Mouse (Mus musculus) layer of hippocampus, postnatal 10 days (tissue): ENCODE data around the gene Clic3. TPM values are rescaled to one million over a fixed set of nuclear protein-coding genes. Genes with fewer than 3 reads are reported as not detected.

Experiments used
- DNase-seq, 2 experiments: peaks; one replicate each; pipeline ENCODE4 v3.0.0; 2021; ENCODE audit warnings: low spot score in 2 of 2
- microRNA-seq, 2 experiments: library from miRNA; unstranded; fragments of <30 nt; microRNA quantifications; one replicate each; pipeline ENCODE4 v1.2.0; 2021
- total RNA-seq, 2 experiments: library from RNA; stranded (reverse); gene quantifications; 2 replicates each; pipeline ENCODE4 v1.2.3; 2021

Gene Clic3
- total RNA-seq, 2 experiments from 2014 or later: 0.60 TPM; not detected in 1

DNA sequence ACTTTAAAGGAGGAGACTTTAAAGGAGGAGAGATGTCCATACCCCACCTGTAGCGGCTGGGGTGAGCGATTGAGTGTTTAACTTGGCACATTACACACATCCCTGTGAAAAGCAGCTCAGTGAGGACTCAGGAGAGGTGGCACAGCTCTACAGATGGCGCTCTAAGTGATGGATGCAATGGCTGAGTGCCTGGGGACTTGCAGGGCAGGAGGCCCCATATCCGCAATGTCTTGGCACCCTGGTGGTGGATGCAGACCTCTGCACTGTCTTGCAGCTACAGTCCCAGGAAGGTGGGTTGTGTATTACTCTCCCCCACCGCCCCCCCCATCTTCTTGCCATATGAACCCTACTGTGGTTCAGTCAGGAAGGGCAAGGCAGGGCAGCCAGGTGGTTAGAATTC, 50.3 kb downstream of the Clic3 start:
- no peak for DNase-seq

Small RNA genes within 50 kb of the gene (microRNA-seq; reads per million reads assigned to microRNA genes)
- gene Mir3087: 4.5 to 5.8 reads per million in 2 experiments

Other genes starting within 250 kb of the Clic3 start
- gene Nelfb, start 245.3 kb upstream of the Clic3 start, total RNA-seq: 10 to 100 TPM; 50.6 to 59.3 TPM
- not detected for gene Stpg3, start 242.2 kb upstream of the Clic3 start, total RNA-seq
- gene Fam166a, start 238.1 kb upstream of the Clic3 start, total RNA-seq: not detected
- 100 to 1,000 TPM; 394 to 449 TPM for gene Tubb4b, start 232.1 kb upstream of the Clic3 start, total RNA-seq
- gene Slc34a3, start 222.5 kb upstream of the Clic3 start, total RNA-seq: not detected
- not detected for gene Rnf224, start 220.1 kb upstream of the Clic3 start, total RNA-seq
- gene Rnf208, start 214.6 kb upstream of the Clic3 start, total RNA-seq: 100 to 1,000 TPM; 212 to 216 TPM
- gene Cysrt1, start 214.4 kb upstream of the Clic3 start, total RNA-seq: not detected
- gene AL732309.1, start 210.0 kb upstream of the Clic3 start, total RNA-seq: 1 to 10 TPM in 1 of 2 experiments, under 1 TPM in 1; 0.45 to 4.0 TPM
- gene Tmem203, start 201.4 kb upstream of the Clic3 start, total RNA-seq: 10 to 100 TPM; 35.6 to 39.1 TPM
- 10 to 100 TPM; 13.9 to 14.0 TPM for gene Tprn, start 194.2 kb upstream of the Clic3 start, total RNA-seq
- 10 to 100 TPM; 77.2 to 83.4 TPM for gene Ssna1, start 184.4 kb upstream of the Clic3 start, total RNA-seq
- 10 to 100 TPM; 82.8 to 85.3 TPM for gene Anapc2, start 184.4 kb upstream of the Clic3 start, total RNA-seq
- not detected for gene Tmem210, start 168.7 kb upstream of the Clic3 start, total RNA-seq
- not detected for gene Lrrc26, start 166.9 kb upstream of the Clic3 start, total RNA-seq
- gene Grin1, start 137.7 kb upstream of the Clic3 start, total RNA-seq: 100 to 1,000 TPM; 345 to 348 TPM
- 10 to 100 TPM; 51.3 to 59.8 TPM for gene Man1b1, start 124.5 kb upstream of the Clic3 start, total RNA-seq
- 10 to 100 TPM; 21.2 to 28.0 TPM for gene Dpp7, start 100.5 kb upstream of the Clic3 start, total RNA-seq
- gene Uap1l1, start 91.2 kb upstream of the Clic3 start, total RNA-seq: 10 to 100 TPM; 11.2 to 11.5 TPM
- 10 to 100 TPM; 16.0 to 18.3 TPM for gene Sapcd2, start 84.5 kb upstream of the Clic3 start, total RNA-seq
- 10 to 100 TPM; 26.1 to 26.6 TPM for gene Entpd2, start 61.0 kb upstream of the Clic3 start, total RNA-seq
- gene Npdc1, start 57.5 kb upstream of the Clic3 start, total RNA-seq: 100 to 1,000 TPM; 416 to 446 TPM
- gene Fut7, start 33.6 kb upstream of the Clic3 start, total RNA-seq: under 1 TPM; 0.33 to 0.78 TPM
- 100 to 1,000 TPM; 107 to 118 TPM for gene Abca2, start 28.1 kb upstream of the Clic3 start, total RNA-seq
- 10 to 100 TPM; 56.1 to 68.6 TPM for gene Paxx, start 4.3 kb downstream of the Clic3 start, total RNA-seq
- gene Ptgds, start 13.2 kb downstream of the Clic3 start, total RNA-seq: 100 to 1,000 TPM; 257 to 743 TPM
- gene Lcn12, start 37.1 kb downstream of the Clic3 start, total RNA-seq: not detected
- gene Fbxw5, start 43.9 kb downstream of the Clic3 start, total RNA-seq: 100 to 1,000 TPM; 132 to 140 TPM
- 1 to 10 TPM; 1.5 to 1.9 TPM for gene C8g, start 44.9 kb downstream of the Clic3 start, total RNA-seq
- 10 to 100 TPM in 1 of 2 experiments, 1 to 10 TPM in 1; 9.0 to 10.5 TPM for gene Traf2, start 90.1 kb downstream of the Clic3 start, total RNA-seq
- gene Edf1, start 101.0 kb downstream of the Clic3 start, total RNA-seq: 100 to 1,000 TPM; 232 to 242 TPM
- gene Mamdc4, start 118.0 kb downstream of the Clic3 start, total RNA-seq: 1 to 10 TPM; 1.0 to 5.4 TPM
- gene Phpt1, start 118.4 kb downstream of the Clic3 start, total RNA-seq: 10 to 100 TPM; 94.5 to 99.8 TPM
- 10 to 100 TPM; 82.7 to 84.8 TPM for gene Ajm1, start 124.9 kb downstream of the Clic3 start, total RNA-seq
- gene Rabl6, start 151.7 kb downstream of the Clic3 start, total RNA-seq: 10 to 100 TPM; 84.7 to 96.9 TPM
- gene Ccdc183, start 160.8 kb downstream of the Clic3 start, total RNA-seq: not detected
- 10 to 100 TPM; 19.9 to 21.1 TPM for gene Tmem141, start 165.2 kb downstream of the Clic3 start, total RNA-seq
- gene Fcna, start 171.2 kb downstream of the Clic3 start, total RNA-seq: 1 to 10 TPM; 1.1 to 1.4 TPM
- gene Lcn8, start 196.3 kb downstream of the Clic3 start, total RNA-seq: not detected
- gene Lcn5, start 201.1 kb downstream of the Clic3 start, total RNA-seq: not detected
- not detected for gene Lcn6, start 219.9 kb downstream of the Clic3 start, total RNA-seq
- gene Lcn10, start 225.9 kb downstream of the Clic3 start, total RNA-seq: not detected
- not detected for gene Obp2a, start 243.2 kb downstream of the Clic3 start, total RNA-seq
- 10 to 100 TPM; 91.7 to 98.0 TPM for gene Bmyc, start 249.9 kb downstream of the Clic3 start, total RNA-seq